Mouse (Mus musculus): ENCODE results near the gene Asb10.

DNA sequence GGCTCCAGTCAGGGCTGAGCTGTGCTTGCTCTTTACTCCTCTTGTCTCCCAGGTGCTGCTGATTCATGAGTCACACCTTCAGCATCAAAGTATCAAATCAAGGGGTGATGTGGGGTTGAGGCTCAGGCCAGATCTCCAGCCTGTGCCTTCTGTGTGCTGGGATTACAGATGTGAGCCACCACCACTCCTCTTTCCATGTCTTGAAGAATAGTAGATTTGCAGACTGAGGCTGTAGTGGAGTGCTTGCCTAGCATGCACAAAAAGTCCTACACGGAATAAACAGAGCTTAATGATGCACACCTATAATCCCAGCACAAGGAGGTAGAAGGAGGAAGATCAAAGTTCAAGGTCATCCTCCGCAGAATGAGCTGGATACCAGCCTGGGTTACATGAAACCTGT lies 15.9 kb upstream of the Asb10 start, which contains the start of gene 4931409K22Rik:
- TF ChIP-seq POLR2A (IDR thresholded peaks at IDR 0.05; ENCODE audit: control insufficient read depth, low read depth, low read length) (no peak), CTCF (IDR thresholded peaks at IDR 0.05; ENCODE audit: control insufficient read depth, insufficient read depth, insufficient replicate concordance, low read depth, low read length) (no peak)

Data from testis, adult 2 months (tissue).